Comparison of ENCODE assay signal across 10 mouse cellular contexts in genomic region chr7:45487861-45488292, GRCm38 (mm10). TPM values are rescaled to one million over a fixed set of nuclear protein-coding genes. Genes with fewer than 3 reads are reported as not detected.
DNase-seq lines count a peak whose midpoint lies in the region; ATAC-seq lines count a peak whose summit lies in the region.
"Had no signal": no experiment of that assay in that cellular context is flagged by ENCODE, and none has a peak within 500 bp of the region (broad histone marks: within the 10 kb centered on the region; RNA-seq: fewer than 3 reads in every experiment).

No protein-coding gene starts in this region.

- ATAC-seq in heart, embryonic 13.5 days (ENCODE audit: extremely low read depth, insufficient number of reproducible peaks, low FRiP score, low TSS enrichment), result no peak
- ATAC-seq in intestine, embryonic 16.5 days, result no peak
- ATAC-seq in neural tube, embryonic 12.5 days (ENCODE audit: low FRiP score, low read depth), result peak; percentile 57
- ATAC-seq in activated CD4-positive, CD25-positive, alpha-beta regulatory T cell, adult 4 months, result no peak

- 42% methylated on average over 11 of the region's 11 CpGs for WGBS in heart, embryonic 13.5 days
- WGBS in intestine, embryonic 16.5 days, result 51% methylated on average over 11 of the region's 11 CpGs
- WGBS in neural tube, embryonic 12.5 days, result 36% methylated on average over 11 of the region's 11 CpGs

- peak overlapping the region; percentile 84 for H3K9ac ChIP-seq in heart, embryonic 13.5 days
- peak overlapping the region; percentile 74 for H3K9ac ChIP-seq in intestine, embryonic 16.5 days (ENCODE audit: low read depth, low read length)
- 0 out of 2 replicates have a peak overlapping the region, but pooled peaks have one; percentile 52 for H3K9ac ChIP-seq in neural tube, embryonic 12.5 days

- peak overlapping the region; percentile 62 for H3K4me3 ChIP-seq in heart, embryonic 13.5 days
- peak overlapping the region; percentile 56 for H3K4me3 ChIP-seq in intestine, embryonic 16.5 days (ENCODE audit: low read length)
- peak overlapping the region; percentile 42 for H3K4me3 ChIP-seq in neural tube, embryonic 12.5 days

- no peaks in the 10 kb centered on the region for H3K9me3 ChIP-seq in heart, embryonic 13.5 days
- H3K9me3 ChIP-seq in intestine, embryonic 16.5 days (ENCODE audit: control insufficient read depth, low read length), result no peaks in the 10 kb centered on the region
- H3K9me3 ChIP-seq in neural tube, embryonic 12.5 days, result no peaks in the 10 kb centered on the region

- peaks cover 12% of the 10 kb centered on the region for H3K36me3 ChIP-seq in heart, embryonic 13.5 days
- H3K36me3 ChIP-seq in intestine, embryonic 16.5 days (ENCODE audit: control insufficient read depth, insufficient read depth, low read length), result no peaks in the 10 kb centered on the region
- H3K36me3 ChIP-seq in neural tube, embryonic 12.5 days, result peaks cover 5% of the 10 kb centered on the region

- intact Hi-C loops in heart, postnatal 36 days (cut with DNase I), result no loop called here

- peaks cover 29% of the 10 kb centered on the region for H3K4me1 ChIP-seq in heart, embryonic 13.5 days
- H3K4me1 ChIP-seq in intestine, embryonic 16.5 days (ENCODE audit: control insufficient read depth, insufficient read depth, low read length), result peaks cover 22% of the 10 kb centered on the region
- H3K4me1 ChIP-seq in neural tube, embryonic 12.5 days, result peaks cover 10% of the 10 kb centered on the region

- H3K27ac ChIP-seq in heart, embryonic 13.5 days (replicated peaks), result peak overlapping the region; percentile 58; the same call in 1 of the 2 replicates
- H3K27ac ChIP-seq in intestine, embryonic 16.5 days (ENCODE audit: low read length), result peak overlapping the region; percentile 51
- no peak overlapping the region for H3K27ac ChIP-seq in neural tube, embryonic 12.5 days

- H3K4me2 ChIP-seq in heart, embryonic 13.5 days, result peak overlapping the region; percentile 78
- peak overlapping the region; percentile 73 for H3K4me2 ChIP-seq in intestine, embryonic 16.5 days (ENCODE audit: low read depth, low read length)
- peak overlapping the region; percentile 61 for H3K4me2 ChIP-seq in neural tube, embryonic 12.5 days (replicated peaks)

- no peaks in the 10 kb centered on the region for H3K27me3 ChIP-seq in heart, embryonic 13.5 days (replicated peaks)
- no peaks in the 10 kb centered on the region for H3K27me3 ChIP-seq in intestine, embryonic 16.5 days (replicated peaks; ENCODE audit: control insufficient read depth, insufficient read depth, low read length)
- no peaks in the 10 kb centered on the region for H3K27me3 ChIP-seq in neural tube, embryonic 12.5 days (replicated peaks)

- no peak for DNase-seq in heart, postnatal 36 days
- DNase-seq in embryo, embryonic 11 days, result peak; percentile 50
- no peak for DNase-seq in gastrocnemius, postnatal 25 days
- no peak for DNase-seq in ovary, postnatal 36 days (ENCODE audit: low spot score)

RNA-seq across cellular contexts. Expression of gene Dhdh, which starts 0.7 kb away (rescaled TPM):
- 3.9 TPM in 2 replicates for polyA plus RNA-seq in heart, embryonic 13.5 days (2015; fragmentation: Nextera tagmentation; extraction: Ambion mirVana)
- total RNA-seq in heart, postnatal 36 days (2021), result 1 to 10 TPM; 7.6 to 7.7 TPM
- polyA plus RNA-seq in intestine, embryonic 16.5 days (2015; fragmentation: Nextera tagmentation; extraction: Ambion mirVana), result 1.9 and 2.2 TPM in 2 replicates
- 2.3 and 2.8 TPM in 2 replicates for polyA plus RNA-seq in neural tube, embryonic 12.5 days (2016; fragmentation: Nextera tagmentation; extraction: Ambion mirVana)
- total RNA-seq in gastrocnemius, postnatal 25 days (2021), result 10 to 100 TPM; 12.3 to 12.6 TPM
- 1 to 10 TPM in 1 of 2 experiments, under 1 TPM in 1; 0.61 to 1.3 TPM for polyA plus RNA-seq in activated CD4-positive, CD25-positive, alpha-beta regulatory T cell, adult 4 months (2017; shearing (Covaris generic))

RNA-seq across cellular contexts. Expression of gene Gm45808, which starts 1.3 kb away (rescaled TPM):
- polyA plus RNA-seq in heart, embryonic 13.5 days (2015; fragmentation: Nextera tagmentation; extraction: Ambion mirVana), result not detected in 2 replicates
- total RNA-seq in heart, postnatal 36 days (2021), result 1 to 10 TPM; 5.4 to 5.8 TPM
- not detected in 2 replicates for polyA plus RNA-seq in intestine, embryonic 16.5 days (2015; fragmentation: Nextera tagmentation; extraction: Ambion mirVana)
- not detected in 2 replicates for polyA plus RNA-seq in neural tube, embryonic 12.5 days (2016; fragmentation: Nextera tagmentation; extraction: Ambion mirVana)
- 1 to 10 TPM; 4.3 to 10.0 TPM for total RNA-seq in gastrocnemius, postnatal 25 days (2021)
- polyA plus RNA-seq in activated CD4-positive, CD25-positive, alpha-beta regulatory T cell, adult 4 months (2017; shearing (Covaris generic)), result not detected
- total RNA-seq: common myeloid progenitor, adult 5-6 weeks; megakaryocyte-erythroid progenitor cell, adult 5-6 weeks had no signal

RNA-seq across cellular contexts. Expression of gene Tulp2, which starts 6.2 kb away (rescaled TPM):
- 0.74 and 1.0 TPM in 2 replicates for polyA plus RNA-seq in heart, embryonic 13.5 days (2015; fragmentation: Nextera tagmentation; extraction: Ambion mirVana)
- under 1 TPM in 1 of 2 experiments, not detected in 1; 0.16 TPM for total RNA-seq in heart, postnatal 36 days (2021)
- polyA plus RNA-seq in intestine, embryonic 16.5 days (2015; fragmentation: Nextera tagmentation; extraction: Ambion mirVana), result 0.78 and 0.93 TPM in 2 replicates
- 0.41 and 0.60 TPM in 2 replicates for polyA plus RNA-seq in neural tube, embryonic 12.5 days (2016; fragmentation: Nextera tagmentation; extraction: Ambion mirVana)
- not detected for total RNA-seq in gastrocnemius, postnatal 25 days (2021)
- polyA plus RNA-seq in activated CD4-positive, CD25-positive, alpha-beta regulatory T cell, adult 4 months (2017; shearing (Covaris generic)), result under 1 TPM in 1 of 2 experiments, not detected in 1; 0.44 TPM
- total RNA-seq: common myeloid progenitor, adult 5-6 weeks had no signal

RNA-seq across cellular contexts. Expression of gene Bax, which starts 21.2 kb away (rescaled TPM):
- polyA plus RNA-seq in heart, embryonic 13.5 days (2015; fragmentation: Nextera tagmentation; extraction: Ambion mirVana), result 124 and 139 TPM in 2 replicates
- total RNA-seq in heart, postnatal 36 days (2021), result 10 to 100 TPM; 26.9 to 28.5 TPM
- polyA plus RNA-seq in intestine, embryonic 16.5 days (2015; fragmentation: Nextera tagmentation; extraction: Ambion mirVana), result 178 and 185 TPM in 2 replicates
- polyA plus RNA-seq in neural tube, embryonic 12.5 days (2016; fragmentation: Nextera tagmentation; extraction: Ambion mirVana), result 262 and 276 TPM in 2 replicates
- total RNA-seq in gastrocnemius, postnatal 25 days (2021), result 10 to 100 TPM; 15.6 to 16.9 TPM
- 100 to 1,000 TPM in 1 of 2 experiments, 10 to 100 TPM in 1; 94.5 to 202 TPM for polyA plus RNA-seq in activated CD4-positive, CD25-positive, alpha-beta regulatory T cell, adult 4 months (2017; shearing (Covaris generic))

RNA-seq across cellular contexts. Expression of gene Nucb1, which starts 22.3 kb away (rescaled TPM):
- polyA plus RNA-seq in heart, embryonic 13.5 days (2015; fragmentation: Nextera tagmentation; extraction: Ambion mirVana), result 175 and 177 TPM in 2 replicates
- 100 to 1,000 TPM; 140 to 148 TPM for total RNA-seq in heart, postnatal 36 days (2021)
- polyA plus RNA-seq in intestine, embryonic 16.5 days (2015; fragmentation: Nextera tagmentation; extraction: Ambion mirVana), result 251 and 266 TPM in 2 replicates
- 118 and 119 TPM in 2 replicates for polyA plus RNA-seq in neural tube, embryonic 12.5 days (2016; fragmentation: Nextera tagmentation; extraction: Ambion mirVana)
- 10 to 100 TPM; 60.8 to 73.2 TPM for total RNA-seq in gastrocnemius, postnatal 25 days (2021)
- 100 to 1,000 TPM; 103 to 130 TPM for polyA plus RNA-seq in activated CD4-positive, CD25-positive, alpha-beta regulatory T cell, adult 4 months (2017; shearing (Covaris generic))
